Mouse (Mus musculus): ENCODE data around the gene Echdc3.

Echdc3 gene

GRCm38 (mm10) chr2:6212724-6213511, at the start of gene Echdc3:
Echdc3 (minus strand) TSS chr2:6213033.
- DNase-seq: peak; percentile 44

GRCm38 (mm10) chr2:6261718-6262117, 48.9 kb upstream of the Echdc3 start:
- no peak for DNase-seq

DNA sequence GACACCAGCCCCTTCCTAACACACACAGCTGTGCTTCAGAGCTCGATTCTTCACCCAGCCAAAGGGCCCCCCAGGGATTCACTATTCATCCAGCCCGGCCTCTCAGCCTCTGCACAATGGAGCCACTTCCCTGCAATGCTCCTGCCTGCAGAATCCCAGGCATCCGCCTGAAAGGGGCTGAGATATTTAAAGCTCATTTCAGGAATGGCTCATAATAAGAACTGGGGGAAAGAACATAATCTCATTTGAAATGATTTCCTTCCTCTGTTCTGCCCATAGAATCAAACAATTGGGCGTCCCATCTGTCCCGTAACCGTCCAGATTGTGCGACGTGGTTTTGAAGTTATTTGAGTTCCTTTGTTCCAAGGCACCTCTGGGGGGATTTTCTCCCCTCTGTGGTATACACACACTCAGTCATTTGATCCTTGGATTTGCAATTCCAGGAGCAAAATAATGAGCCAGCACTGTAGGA, 48.4 kb upstream of the Echdc3 start:
- no peak for DNase-seq

- DNase-seq: no peak
Observed at GRCm38 (mm10) chr2:6260661-6261060, 47.8 kb upstream of the Echdc3 start.

GRCm38 (mm10) chr2:6259182-6259581, 46.3 kb upstream of the Echdc3 start:
- no peak for DNase-seq

DNA sequence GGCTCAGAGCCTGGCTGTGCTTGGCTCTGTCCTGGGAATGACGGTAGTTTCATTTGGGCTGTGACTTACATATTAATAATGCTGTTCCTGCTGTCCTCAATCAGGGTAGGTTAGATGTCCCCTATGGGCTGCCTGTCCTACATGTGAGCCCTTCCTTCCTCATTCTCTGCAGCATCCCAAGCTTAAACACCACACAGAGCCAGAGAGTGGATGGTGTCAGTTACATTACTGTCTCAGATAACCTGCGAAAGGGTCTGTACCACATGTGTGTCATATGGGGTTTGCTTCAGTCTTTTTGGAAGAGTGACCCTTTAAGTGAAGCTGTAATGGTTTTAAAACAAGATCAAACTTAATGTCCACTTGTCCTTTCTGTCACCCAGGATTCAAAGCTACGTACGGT, 45.2 kb upstream of the Echdc3 start:
- DNase-seq: no peak

GRCm38 (mm10) chr2:6257146-6257545, 44.3 kb upstream of the Echdc3 start:
- peak; percentile 19 for DNase-seq

- peak; percentile 54 for DNase-seq
Observed at GRCm38 (mm10) chr2:6255989-6256841, 43.4 kb upstream of the Echdc3 start.

DNA sequence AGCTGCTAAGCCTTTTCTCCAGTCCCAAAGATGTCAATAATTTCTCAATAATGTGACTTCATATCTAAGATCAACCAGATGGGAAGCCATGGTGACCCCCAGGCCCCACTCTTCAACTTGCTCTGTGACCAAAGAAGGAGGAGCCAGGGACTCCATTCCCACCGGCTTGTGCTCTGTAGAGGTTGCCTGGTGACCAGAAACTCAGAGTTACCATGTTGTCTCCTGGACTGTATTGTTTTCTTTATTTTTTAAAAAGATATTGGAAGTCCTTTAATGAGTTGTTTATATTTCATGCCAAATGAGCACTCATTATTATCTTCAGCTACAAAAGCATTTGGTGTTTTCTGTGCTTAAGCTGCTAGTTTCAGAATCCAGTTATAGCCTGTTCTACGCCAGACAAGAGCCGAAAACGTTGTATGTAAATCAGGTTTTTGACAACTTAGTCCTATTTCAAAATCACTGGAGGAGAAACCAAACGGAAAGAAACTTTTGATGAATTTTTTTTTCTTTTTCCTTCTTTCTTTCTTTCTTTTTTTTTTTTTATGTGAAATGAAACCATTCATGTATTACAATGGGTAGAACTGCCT, 42.7 kb upstream of the Echdc3 start:
- DNase-seq: no peak

- DNase-seq: no peak
Observed at GRCm38 (mm10) chr2:6252491-6252890, 39.7 kb upstream of the Echdc3 start.

GRCm38 (mm10) chr2:6251076-6251496, 38.3 kb upstream of the Echdc3 start:
- DNase-seq: no peak

DNA sequence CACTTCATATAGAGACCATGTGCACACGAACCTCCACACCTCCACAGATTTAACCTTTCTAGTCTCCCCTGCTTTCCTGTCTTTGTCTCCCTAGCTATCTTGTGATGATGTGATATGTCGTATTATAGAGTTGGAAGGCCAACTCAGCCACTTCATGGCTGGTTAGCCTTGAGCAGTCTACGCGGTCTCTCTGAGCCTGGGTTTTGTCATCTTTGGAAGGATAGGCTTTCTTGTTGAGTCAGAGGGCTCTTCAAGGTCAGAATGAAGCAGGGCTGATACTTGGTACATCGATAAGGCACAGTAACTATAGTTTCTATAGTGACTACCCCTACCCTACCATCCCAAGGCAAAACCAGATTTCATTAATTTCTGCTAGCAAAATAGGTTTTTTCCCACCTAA, 28.6 kb upstream of the Echdc3 start:
- DNase-seq: no peak

- DNase-seq: no peak
Observed at GRCm38 (mm10) chr2:6240072-6240471, 27.2 kb upstream of the Echdc3 start.

DNA sequence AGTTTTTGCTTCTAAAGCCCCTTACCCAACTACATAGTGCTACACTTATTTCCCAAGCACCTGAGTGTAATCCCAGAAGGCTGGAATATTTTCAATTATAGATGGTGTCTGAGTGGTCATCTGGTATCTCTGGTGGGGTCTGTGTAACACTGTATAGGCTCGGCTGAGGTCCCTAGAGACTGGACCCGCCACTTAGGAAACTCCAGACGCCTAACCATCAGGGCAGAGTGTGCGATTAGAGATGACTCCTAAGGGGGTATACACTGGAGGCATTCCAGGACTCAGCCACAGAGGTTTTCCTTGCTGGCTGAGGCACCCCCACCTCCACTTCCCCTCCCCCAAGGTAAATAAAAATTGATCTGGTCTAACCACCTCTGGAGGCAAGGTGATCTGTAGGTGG, 26.5 kb upstream of the Echdc3 start:
- DNase-seq: no peak

- no peak for DNase-seq
Observed at GRCm38 (mm10) chr2:6238679-6239078, 25.8 kb upstream of the Echdc3 start.

DNA sequence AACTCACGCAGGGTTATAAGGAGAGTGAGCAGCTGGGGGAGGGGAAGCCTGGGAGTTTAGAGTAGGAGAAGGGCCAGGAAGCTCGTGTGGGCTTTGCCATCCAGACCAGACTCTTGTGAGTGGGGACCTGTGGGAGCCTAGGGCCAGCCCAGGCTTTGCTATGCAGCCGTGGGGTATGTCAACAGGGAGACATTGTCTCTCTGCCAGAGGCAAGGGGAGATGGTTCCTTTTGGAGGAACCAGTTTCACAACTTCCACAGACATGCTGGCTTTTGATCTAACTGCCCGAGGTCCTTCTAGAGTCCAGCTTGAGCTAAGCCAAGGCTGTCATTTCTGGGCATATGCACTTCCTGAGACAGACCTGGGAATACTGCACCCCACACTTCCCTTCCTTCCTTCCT, 25.4 kb upstream of the Echdc3 start:
- no peak for DNase-seq

DNA sequence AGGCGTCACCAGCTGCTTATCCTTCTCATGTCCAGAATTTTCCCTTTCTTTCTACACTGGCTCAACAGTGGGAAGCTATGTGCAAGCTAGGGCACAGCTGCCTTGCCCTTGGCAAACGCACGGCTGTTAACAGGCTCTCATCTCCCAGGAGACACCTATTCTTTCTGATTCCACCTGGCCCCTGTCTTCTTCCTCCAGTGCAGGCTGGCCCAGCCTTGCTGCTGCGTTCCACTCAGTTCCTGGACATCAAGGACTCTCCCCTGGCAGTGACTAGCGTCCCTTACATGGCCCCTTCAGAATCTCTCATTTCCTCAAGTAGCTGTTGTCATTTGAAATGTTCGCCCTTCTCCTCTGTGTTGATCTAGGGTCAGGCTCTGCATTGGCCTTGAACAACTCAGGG, 20.5 kb upstream of the Echdc3 start:
- no peak for DNase-seq

- DNase-seq: no peak
Observed at GRCm38 (mm10) chr2:6232755-6233154, 19.9 kb upstream of the Echdc3 start.

DNA sequence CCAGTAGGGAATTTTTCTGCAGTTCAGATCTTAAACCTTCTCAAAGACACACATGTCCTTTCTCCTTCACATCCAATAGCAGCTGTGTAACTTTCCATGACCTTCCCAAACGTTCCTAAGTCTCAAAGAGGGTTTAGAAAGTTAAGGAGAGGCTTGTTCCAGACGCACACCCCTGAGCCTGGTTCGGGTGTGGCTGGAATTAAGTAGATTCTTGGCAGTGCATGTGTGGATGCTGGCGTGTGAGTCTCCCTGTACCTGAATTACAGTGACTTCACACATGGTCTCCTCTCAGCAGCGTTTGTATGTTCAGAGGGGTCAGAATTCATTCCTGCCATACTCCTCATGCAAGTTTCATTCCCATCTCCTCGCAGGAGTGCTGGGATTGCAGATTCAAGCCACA, 18.0 kb upstream of the Echdc3 start:
- DNase-seq: no peak

DNA sequence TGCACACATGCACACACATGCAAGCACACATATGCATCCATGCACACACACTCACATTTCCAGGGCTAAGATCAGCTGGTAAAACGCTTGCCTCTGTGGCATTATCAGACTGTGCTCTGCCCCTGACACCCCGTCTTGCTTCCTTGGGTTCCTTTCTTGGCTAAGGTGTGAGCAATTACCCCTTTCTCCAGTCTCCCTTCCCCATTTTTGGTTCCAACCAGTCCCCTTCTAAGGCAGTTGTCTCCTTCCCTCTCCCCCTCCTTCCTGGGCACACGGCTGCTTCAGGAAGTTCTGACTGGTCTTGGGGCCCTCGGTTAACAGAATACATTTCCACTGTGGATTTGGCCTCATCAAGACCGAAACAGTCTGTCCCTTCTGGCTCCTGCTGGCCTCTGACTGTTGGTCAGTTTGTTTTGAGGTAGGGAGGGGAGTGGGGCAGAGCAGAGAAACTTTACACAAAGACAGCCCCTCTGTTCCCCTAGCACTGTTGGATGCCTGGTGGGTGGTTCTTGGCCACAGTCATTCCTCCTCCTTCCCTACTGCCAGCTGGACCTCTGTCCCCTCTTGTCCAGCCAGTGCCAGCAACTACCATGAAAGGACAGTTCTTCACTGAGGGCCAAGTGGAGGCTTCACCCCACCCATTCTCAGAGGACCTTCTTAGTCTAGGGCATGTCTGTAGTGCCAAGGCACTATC, 16.9 kb upstream of the Echdc3 start:
- DNase-seq: no peak

GRCm38 (mm10) chr2:6227059-6227445, 14.2 kb upstream of the Echdc3 start:
- no peak for DNase-seq

DNA sequence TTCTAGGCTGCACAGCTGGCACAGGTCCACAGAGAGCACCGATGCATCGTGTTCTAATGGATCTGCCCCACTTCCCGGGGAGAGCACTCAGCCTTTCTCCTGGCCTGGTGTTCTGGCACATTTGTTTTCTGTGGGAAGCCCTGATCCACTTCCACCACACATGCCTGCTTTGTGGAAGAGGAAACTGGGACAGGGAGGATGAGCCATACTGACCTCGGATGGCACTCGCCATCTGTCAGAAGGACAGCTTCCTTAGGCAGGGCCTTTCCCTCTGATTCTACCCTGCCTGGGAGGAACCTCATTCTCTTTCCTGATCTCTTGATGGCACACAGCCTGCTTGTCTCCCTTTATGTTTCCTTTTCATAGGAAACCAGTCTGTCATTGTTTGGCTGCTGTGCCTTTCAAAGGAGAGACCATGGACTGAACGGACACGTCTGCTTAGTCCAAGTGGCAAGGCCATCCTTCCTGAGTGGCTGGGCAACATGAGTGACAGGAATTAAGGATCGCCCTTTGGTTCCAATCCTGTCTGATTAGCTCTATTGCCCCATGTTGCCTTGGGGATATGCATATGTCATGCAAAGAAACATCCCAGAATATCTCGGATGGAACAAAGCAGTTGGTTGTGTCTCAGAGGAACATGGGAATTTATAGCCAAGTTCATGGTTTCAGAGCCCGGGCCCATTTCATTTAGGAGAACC, 13.7 kb upstream of the Echdc3 start:
- peak; percentile 13 for DNase-seq

Measured in right cerebral cortex, postnatal 14 days (tissue).